Mouse (Mus musculus): ENCODE measurements around the gene Taf3. TPM values are rescaled to one million over a fixed set of nuclear protein-coding genes. Genes with fewer than 3 reads are reported as not detected.
A peak's percentile ranks its signal among the peaks of the same experiment; 100 is the strongest.

Taf3 gene
- polyA plus RNA-seq, 1 experiment = 13.1 TPM

- 85% methylated on average over 13 of the region's 13 CpGs for WGBS
- no peaks in the 10 kb centered on the region for H3K27me3 ChIP-seq (ENCODE audit: control insufficient read depth, insufficient read depth, low read length)
- DNase-seq = no peak
Measured at GRCm38 (mm10) chr2:10009671-10010254, 38.6 kb downstream of the Taf3 start.

DNA sequence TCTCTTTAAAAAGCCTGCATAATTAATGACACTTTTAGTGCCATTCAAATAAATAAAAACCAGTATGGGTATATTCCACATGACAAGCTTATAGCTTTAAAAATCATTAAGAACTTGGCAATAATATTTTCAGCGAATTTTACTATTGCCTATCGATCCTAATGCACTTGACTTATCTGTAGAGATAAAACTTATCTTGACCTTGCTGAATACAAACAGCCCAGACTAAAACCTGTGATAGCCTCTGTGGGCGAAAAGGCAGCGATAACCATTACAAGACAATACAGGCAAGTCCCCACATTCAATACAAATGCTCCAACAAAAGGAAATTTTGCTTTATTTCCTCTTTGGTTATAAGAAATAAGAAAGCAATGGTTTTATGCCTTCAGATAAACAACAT is 39.8 kb downstream of the Taf3 start:
- no peak overlapping the region for H3K27ac ChIP-seq (ENCODE audit: insufficient read depth, low read length)
- H3K4me3 ChIP-seq (replicated peaks; ENCODE audit: insufficient read depth, low read depth, low read length) = no peak overlapping the region
- H3K4me1 ChIP-seq (ENCODE audit: control insufficient read depth, insufficient read depth, low read length) = no peaks in the 10 kb centered on the region
- 96% methylated on average over 4 of the region's 4 CpGs for WGBS
- no peak for TF ChIP-seq POLR2A (IDR thresholded peaks at IDR 0.05; ENCODE audit: borderline replicate concordance, insufficient read depth, low read length)
- TF ChIP-seq CTCF (IDR thresholded peaks at IDR 0.05; ENCODE audit: borderline replicate concordance, insufficient read depth, low read depth, low read length) = no peak
- no peak for DNase-seq
- no peaks in the 10 kb centered on the region for H3K27me3 ChIP-seq (ENCODE audit: control insufficient read depth, insufficient read depth, low read length)

More at GRCm38 (mm10) chr2:10009671-10010254, 38.6 kb downstream of the Taf3 start:
- Histone ChIP-seq H3K4me3 (replicated peaks; ENCODE audit: insufficient read depth, low read depth, low read length) (no peak overlapping the region), H3K4me1 (ENCODE audit: control insufficient read depth, insufficient read depth, low read length) (no peaks in the 10 kb centered on the region), H3K27ac (ENCODE audit: insufficient read depth, low read length) (no peak overlapping the region)
- TF ChIP-seq CTCF (IDR thresholded peaks at IDR 0.05; ENCODE audit: borderline replicate concordance, insufficient read depth, low read depth, low read length) = no peak
- TF ChIP-seq POLR2A (IDR thresholded peaks at IDR 0.05; ENCODE audit: borderline replicate concordance, insufficient read depth, low read length) = no peak

DNA sequence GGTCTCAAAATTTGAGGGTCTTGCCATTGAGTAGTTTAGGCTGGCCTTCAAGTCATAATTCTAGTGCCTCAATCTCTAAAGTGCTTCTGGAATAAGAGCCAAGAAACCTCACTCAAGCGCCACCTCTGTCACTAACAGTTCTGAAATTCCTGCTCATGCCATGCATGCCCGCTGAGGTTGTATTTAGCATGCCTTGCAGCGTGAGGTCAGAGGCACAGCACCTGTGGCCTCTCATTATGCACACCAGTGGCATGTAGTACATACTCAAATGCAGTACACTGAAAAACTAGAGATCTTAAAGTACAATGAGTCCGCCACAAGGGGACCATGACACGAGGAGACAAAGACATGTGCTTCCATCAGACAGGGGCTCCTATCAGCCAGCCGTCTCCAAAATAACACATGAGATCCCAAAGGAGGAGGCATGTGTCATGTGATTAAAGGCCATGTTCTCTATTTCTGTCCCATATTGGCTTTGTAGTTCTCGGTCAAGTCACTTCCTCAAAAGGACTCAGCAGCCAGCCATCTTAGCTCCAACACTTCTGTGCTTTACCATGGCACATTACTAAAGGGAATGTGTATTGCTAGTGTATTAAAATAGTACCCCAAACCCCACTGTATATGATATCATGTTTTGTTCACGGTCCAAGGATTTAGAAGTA is 43.3 kb downstream of the Taf3 start:
- no peak for DNase-seq
- H3K4me1 ChIP-seq (ENCODE audit: control insufficient read depth, insufficient read depth, low read length) = peaks cover 13% of the 10 kb centered on the region
- TF ChIP-seq CTCF (IDR thresholded peaks at IDR 0.05; ENCODE audit: borderline replicate concordance, insufficient read depth, low read depth, low read length) (no peak), POLR2A (IDR thresholded peaks at IDR 0.05; ENCODE audit: borderline replicate concordance, insufficient read depth, low read length) (no peak)
- H3K27me3 ChIP-seq (ENCODE audit: control insufficient read depth, insufficient read depth, low read length) = no peaks in the 10 kb centered on the region
- WGBS = 82% methylated on average over 8 of the region's 8 CpGs
- no peak overlapping the region for H3K27ac ChIP-seq (ENCODE audit: insufficient read depth, low read length)
- no peak overlapping the region for H3K4me3 ChIP-seq (replicated peaks; ENCODE audit: insufficient read depth, low read depth, low read length)

DNA sequence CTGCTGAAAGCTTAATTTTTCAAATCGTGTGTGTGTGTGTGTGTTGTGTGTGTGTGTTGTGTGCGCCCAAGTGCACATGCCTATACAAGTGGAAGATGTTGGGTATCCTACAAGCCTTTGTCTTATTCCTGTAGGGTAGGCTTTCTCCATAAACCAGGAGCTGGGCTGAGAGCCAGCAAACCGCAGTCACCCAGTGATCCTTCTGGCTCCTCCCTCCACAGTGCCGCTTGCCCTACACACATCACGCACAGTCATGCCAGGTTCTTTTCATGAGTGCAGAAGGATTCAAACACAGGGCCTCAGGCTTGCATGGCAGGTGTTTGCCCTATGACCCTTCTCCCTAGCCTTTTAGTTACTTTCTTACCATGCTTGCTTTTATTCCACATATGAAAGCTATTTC is 45.0 kb downstream of the Taf3 start:
- 58% methylated on average over 5 of the region's 5 CpGs for WGBS
- peak; percentile 32 for DNase-seq
- TF ChIP-seq CTCF (IDR thresholded peaks at IDR 0.05; ENCODE audit: borderline replicate concordance, insufficient read depth, low read depth, low read length) (no peak), POLR2A (IDR thresholded peaks at IDR 0.05; ENCODE audit: borderline replicate concordance, insufficient read depth, low read length) (no peak)
- no peak overlapping the region for H3K27ac ChIP-seq (ENCODE audit: insufficient read depth, low read length)
- H3K4me3 ChIP-seq (replicated peaks; ENCODE audit: insufficient read depth, low read depth, low read length) = no peak overlapping the region
- peaks cover 13% of the 10 kb centered on the region for H3K4me1 ChIP-seq (ENCODE audit: control insufficient read depth, insufficient read depth, low read length)
- H3K27me3 ChIP-seq (ENCODE audit: control insufficient read depth, insufficient read depth, low read length) = no peaks in the 10 kb centered on the region

- Histone ChIP-seq H3K27me3 (ENCODE audit: control insufficient read depth, insufficient read depth, low read length) (no peaks in the 10 kb centered on the region), H3K4me3 (replicated peaks; ENCODE audit: insufficient read depth, low read depth, low read length) (no peak overlapping the region), H3K4me1 (ENCODE audit: control insufficient read depth, insufficient read depth, low read length) (peaks cover 13% of the 10 kb centered on the region), H3K27ac (ENCODE audit: insufficient read depth, low read length) (no peak overlapping the region)
- 74% methylated on average over 2 of the region's 2 CpGs for WGBS
- DNase-seq = no peak
- TF ChIP-seq CTCF (IDR thresholded peaks at IDR 0.05; ENCODE audit: borderline replicate concordance, insufficient read depth, low read depth, low read length) (no peak), POLR2A (IDR thresholded peaks at IDR 0.05; ENCODE audit: borderline replicate concordance, insufficient read depth, low read length) (no peak)
Measured at GRCm38 (mm10) chr2:10001591-10001990, 46.8 kb downstream of the Taf3 start.

- no peak for DNase-seq
- H3K4me3 ChIP-seq (replicated peaks; ENCODE audit: insufficient read depth, low read depth, low read length) = no peak overlapping the region
- H3K27ac ChIP-seq (ENCODE audit: insufficient read depth, low read length) = no peak overlapping the region
- TF ChIP-seq POLR2A (IDR thresholded peaks at IDR 0.05; ENCODE audit: borderline replicate concordance, insufficient read depth, low read length) (no peak), CTCF (IDR thresholded peaks at IDR 0.05; ENCODE audit: borderline replicate concordance, insufficient read depth, low read depth, low read length) (no peak)
- H3K27me3 ChIP-seq (ENCODE audit: control insufficient read depth, insufficient read depth, low read length) = no peaks in the 10 kb centered on the region
- H3K4me1 ChIP-seq (ENCODE audit: control insufficient read depth, insufficient read depth, low read length) = peaks cover 13% of the 10 kb centered on the region
- 89% methylated on average over 7 of the region's 7 CpGs for WGBS
Measured at GRCm38 (mm10) chr2:9997535-9997934, 50.9 kb downstream of the Taf3 start.

DNA sequence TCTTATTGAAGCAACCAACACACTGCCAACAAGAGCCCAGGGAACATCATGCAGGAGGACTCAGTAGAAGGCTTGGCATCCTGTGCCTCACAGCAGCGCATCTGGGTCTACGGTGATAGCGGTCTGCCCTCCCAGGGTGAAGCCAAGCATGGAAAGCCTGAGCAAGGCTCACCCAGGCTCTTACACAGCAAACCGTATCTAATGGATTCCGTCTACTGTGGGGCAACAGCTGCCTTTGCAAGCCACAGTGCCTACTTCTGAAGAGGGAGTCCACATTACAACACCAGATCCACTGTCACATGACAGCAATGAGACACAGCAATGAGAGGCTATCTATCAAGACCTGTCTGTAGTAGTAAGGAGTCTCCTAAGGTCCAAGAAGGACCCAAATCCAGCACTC is 52.3 kb downstream of the Taf3 start:
- H3K4me3 ChIP-seq (replicated peaks; ENCODE audit: insufficient read depth, low read depth, low read length) = no peak overlapping the region
- peaks cover 2% of the 10 kb centered on the region; the same call in 1 of the 2 replicates for H3K4me1 ChIP-seq (ENCODE audit: control insufficient read depth, insufficient read depth, low read length)
- H3K27me3 ChIP-seq (ENCODE audit: control insufficient read depth, insufficient read depth, low read length) = no peaks in the 10 kb centered on the region
- no peak overlapping the region for H3K27ac ChIP-seq (ENCODE audit: insufficient read depth, low read length)
- DNase-seq = no peak
- WGBS = 69% methylated on average over 5 of the region's 5 CpGs
- no peak for TF ChIP-seq CTCF (IDR thresholded peaks at IDR 0.05; ENCODE audit: borderline replicate concordance, insufficient read depth, low read depth, low read length)
- no peak for TF ChIP-seq POLR2A (IDR thresholded peaks at IDR 0.05; ENCODE audit: borderline replicate concordance, insufficient read depth, low read length)

- no peak overlapping the region for H3K4me3 ChIP-seq (replicated peaks; ENCODE audit: insufficient read depth, low read depth, low read length)
- 61% methylated on average over 4 of the region's 4 CpGs for WGBS
- peaks cover 5% of the 10 kb centered on the region; the same call in 1 of the 2 replicates for H3K4me1 ChIP-seq (ENCODE audit: control insufficient read depth, insufficient read depth, low read length)
- DNase-seq = no peak
- H3K27ac ChIP-seq (ENCODE audit: insufficient read depth, low read length) = no peak overlapping the region
- TF ChIP-seq CTCF (IDR thresholded peaks at IDR 0.05; ENCODE audit: borderline replicate concordance, insufficient read depth, low read depth, low read length) (no peak), POLR2A (IDR thresholded peaks at IDR 0.05; ENCODE audit: borderline replicate concordance, insufficient read depth, low read length) (no peak)
- no peaks in the 10 kb centered on the region for H3K27me3 ChIP-seq (ENCODE audit: control insufficient read depth, insufficient read depth, low read length)
Measured at GRCm38 (mm10) chr2:9990690-9991229, 57.6 kb downstream of the Taf3 start.

Measured in cerebellum, adult 2 months (tissue).